Mouse (Mus musculus): ENCODE measurements at regions not wholly inside any gene's neighbourhood (a gene's known extent, or its start where the extent isn't known, plus 50 kb on each side); places are given as distances from the start of the nearest gene placed in this dataset.

GRCm38 (mm10) chr3:135974769-135975168, 149.7 kb downstream of the Slc39a8 start:
- TF ChIP-seq POLR2A (IDR thresholded peaks at IDR 0.05; ENCODE audit: insufficient read length, low read depth) = no peak
- no peak for TF ChIP-seq USF1 (IDR thresholded peaks at IDR 0.05; ENCODE audit: low read depth)
- no peak for TF ChIP-seq MYOG (IDR thresholded peaks at IDR 0.05; ENCODE audit: control insufficient read depth in 1 of 3, insufficient read depth in 1 of 3, insufficient read length in 2 of 3, low read depth in 2 of 3)
- no peak for TF ChIP-seq E2F4 (IDR thresholded peaks at IDR 0.05; ENCODE audit: insufficient read depth)
- no peak for TF ChIP-seq MAX (IDR thresholded peaks at IDR 0.05; ENCODE audit: low read depth)
- no peak for TF ChIP-seq MYOD1 (IDR thresholded peaks at IDR 0.05; ENCODE audit: control insufficient read depth in 1 of 3, insufficient read length in 2 of 3, low read depth in 2 of 3)
